Mouse (Mus musculus): ENCODE measurements around the gene Spink2.

DNA sequence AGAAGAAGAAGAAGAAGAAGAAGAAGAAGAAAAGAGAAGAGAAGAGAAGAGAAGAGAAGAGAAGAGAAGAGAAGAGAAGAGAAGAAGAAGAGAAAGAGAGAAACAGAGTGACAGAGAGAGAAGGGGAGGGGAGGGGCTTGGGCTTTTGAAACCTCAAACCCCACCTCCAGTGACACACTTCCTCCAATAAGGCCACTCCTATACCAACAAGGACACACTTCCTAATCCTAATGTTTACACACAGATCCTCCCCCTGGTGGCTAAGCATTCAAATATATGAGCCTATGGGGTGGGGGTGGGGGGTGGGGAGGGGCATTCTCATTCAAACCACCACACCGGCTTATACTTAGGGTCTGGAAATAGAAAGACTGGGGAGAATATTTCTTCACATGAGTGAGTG is 27.9 kb downstream of the Spink2 start:
- TF ChIP-seq EP300 (IDR thresholded peaks at IDR 0.05; ENCODE audit: low read depth) (no peak), CTCF (IDR thresholded peaks at IDR 0.05; ENCODE audit: low read depth) (no peak)

All from heart, postnatal 0 days (tissue).